Mouse (Mus musculus): Measurements from ENCODE around the gene D17H6S53E.

The D17H6S53E gene

GRCm38 (mm10) chr17:35132174-35132560 lies 6.0 kb downstream of the D17H6S53E start:
- H3K36me3 ChIP-seq (ENCODE audit: insufficient read depth, low read length), result peaks cover 13% of the 10 kb centered on the region; the same call in 1 of the 2 replicates
- H3K4me1 ChIP-seq (replicated peaks; ENCODE audit: low read depth, low read length), result peaks cover 49% of the 10 kb centered on the region
- no peaks in the 10 kb centered on the region for H3K9me3 ChIP-seq (ENCODE audit: low read length)
- TF ChIP-seq POU5F1 (IDR thresholded peaks at IDR 0.05; ENCODE audit: borderline replicate concordance, low read length), result no peak
- no peak for TF ChIP-seq NANOG (IDR thresholded peaks at IDR 0.05; ENCODE audit: borderline replicate concordance, low read length)
- no peak for TF ChIP-seq CTCF (conservative IDR thresholded peaks at IDR 0.05; ENCODE audit: low read length)
- no peak overlapping the region for H3K4me3 ChIP-seq (replicated peaks; ENCODE audit: low read length)
- H3K27me3 ChIP-seq (ENCODE audit: insufficient read depth, low read length), result peaks cover 4% of the 10 kb centered on the region

GRCm38 (mm10) chr17:35133517-35133916 lies 7.3 kb downstream of the D17H6S53E start:
- H3K9me3 ChIP-seq (ENCODE audit: low read length), result no peaks in the 10 kb centered on the region
- TF ChIP-seq CTCF (conservative IDR thresholded peaks at IDR 0.05; ENCODE audit: low read length), result no peak
- no peak for TF ChIP-seq POU5F1 (IDR thresholded peaks at IDR 0.05; ENCODE audit: borderline replicate concordance, low read length)
- no peak for TF ChIP-seq NANOG (IDR thresholded peaks at IDR 0.05; ENCODE audit: borderline replicate concordance, low read length)
- H3K4me3 ChIP-seq (replicated peaks; ENCODE audit: low read length), result no peak overlapping the region
- H3K27me3 ChIP-seq (ENCODE audit: insufficient read depth, low read length), result no peaks in the 10 kb centered on the region
- H3K4me1 ChIP-seq (replicated peaks; ENCODE audit: low read depth, low read length), result peaks cover 55% of the 10 kb centered on the region
- H3K36me3 ChIP-seq (ENCODE audit: insufficient read depth, low read length), result peaks cover 23% of the 10 kb centered on the region

- Histone ChIP-seq H3K9me3 (ENCODE audit: low read length) (no peaks in the 10 kb centered on the region), H3K4me1 (replicated peaks; ENCODE audit: low read depth, low read length) (peaks cover 67% of the 10 kb centered on the region), H3K36me3 (ENCODE audit: insufficient read depth, low read length) (peaks cover 38% of the 10 kb centered on the region), H3K27me3 (ENCODE audit: insufficient read depth, low read length) (no peaks in the 10 kb centered on the region), H3K4me3 (replicated peaks; ENCODE audit: low read length) (peak within 1 kb of the TSS; percentile 94)
- TF ChIP-seq POU5F1 (IDR thresholded peaks at IDR 0.05; ENCODE audit: borderline replicate concordance, low read length) (no peak), NANOG (IDR thresholded peaks at IDR 0.05; ENCODE audit: borderline replicate concordance, low read length) (no peak), CTCF (conservative IDR thresholded peaks at IDR 0.05; ENCODE audit: low read length) (no peak)
These were observed 8.8 kb downstream of the D17H6S53E start, which contains the start of gene Bag6 for GRCm38 (mm10) chr17:35134801-35135590. Gene Bag6, plus strand, starts transcription at chr17:35135178.

DNA sequence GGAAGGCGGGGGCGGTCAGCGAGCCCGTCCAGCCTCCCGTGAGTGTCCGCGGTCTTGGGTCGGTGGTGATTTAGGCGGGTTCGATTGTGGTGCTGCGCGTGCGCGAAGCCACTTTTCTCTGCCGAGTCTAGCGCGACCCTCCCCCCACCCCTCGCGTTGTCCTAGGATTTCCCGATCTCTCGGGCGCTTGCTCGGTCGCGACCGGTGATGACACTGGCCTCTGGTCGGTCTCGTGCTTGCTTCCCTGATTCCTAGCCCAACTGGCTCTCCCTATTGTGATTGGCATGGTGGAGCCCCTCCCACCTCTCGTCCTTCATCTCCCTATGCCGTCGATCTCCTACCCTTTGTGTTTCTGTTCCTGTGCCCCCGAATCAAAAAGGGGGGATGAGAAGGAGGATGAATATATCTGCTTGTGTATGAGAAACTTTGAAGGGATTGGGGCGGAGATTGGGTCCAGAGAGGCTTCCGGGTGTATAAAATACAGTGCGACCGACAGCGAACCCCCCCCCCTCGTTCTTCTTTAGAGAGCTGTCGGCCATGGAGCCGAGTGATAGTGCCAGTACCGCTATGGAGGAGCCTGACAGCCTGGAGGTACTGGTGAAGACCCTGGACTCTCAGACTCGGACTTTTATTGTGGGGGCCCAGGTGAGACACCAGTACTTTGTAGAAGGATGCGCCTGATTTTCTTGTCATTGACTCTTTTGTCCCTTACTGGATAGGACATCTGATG lies 9.6 kb downstream of the D17H6S53E start:
- peak overlapping the region; percentile 94 for H3K4me3 ChIP-seq (replicated peaks; ENCODE audit: low read length)
- no peaks in the 10 kb centered on the region for H3K9me3 ChIP-seq (ENCODE audit: low read length)
- no peak for TF ChIP-seq POU5F1 (IDR thresholded peaks at IDR 0.05; ENCODE audit: borderline replicate concordance, low read length)

DNA sequence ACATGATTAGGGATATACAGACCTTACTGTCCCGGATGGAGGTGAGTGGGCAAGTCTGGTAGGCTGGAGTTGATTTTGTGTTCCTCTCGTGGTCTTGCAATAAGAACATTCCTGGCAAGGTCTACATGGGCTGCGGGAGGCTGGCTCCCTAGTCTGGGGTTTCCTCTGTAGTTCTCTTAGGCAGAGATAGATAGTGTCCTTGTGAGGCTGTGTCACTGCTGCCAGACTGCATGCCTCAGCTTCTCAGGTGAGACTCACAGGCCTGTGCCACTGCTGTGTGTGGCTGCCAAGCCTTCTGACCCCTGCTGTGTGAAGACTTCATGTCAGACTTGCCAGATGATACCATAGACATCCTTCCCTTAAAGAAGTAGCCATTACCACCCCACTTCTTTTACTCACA lies 13.1 kb downstream of the D17H6S53E start:
- no peak for TF ChIP-seq CTCF (conservative IDR thresholded peaks at IDR 0.05; ENCODE audit: low read length)
- no peak for TF ChIP-seq POU5F1 (IDR thresholded peaks at IDR 0.05; ENCODE audit: borderline replicate concordance, low read length)
- no peak for TF ChIP-seq NANOG (IDR thresholded peaks at IDR 0.05; ENCODE audit: borderline replicate concordance, low read length)
- H3K36me3 ChIP-seq (ENCODE audit: insufficient read depth, low read length), result peaks cover 80% of the 10 kb centered on the region
- no peaks in the 10 kb centered on the region for H3K9me3 ChIP-seq (ENCODE audit: low read length)
- no peaks in the 10 kb centered on the region for H3K27me3 ChIP-seq (ENCODE audit: insufficient read depth, low read length)
- H3K4me1 ChIP-seq (replicated peaks; ENCODE audit: low read depth, low read length), result peaks cover 67% of the 10 kb centered on the region
- no peak overlapping the region for H3K4me3 ChIP-seq (replicated peaks; ENCODE audit: low read length)

More for the DNA sequence above, 9.6 kb downstream of the D17H6S53E start:
- Histone ChIP-seq H3K4me1 (replicated peaks; ENCODE audit: low read depth, low read length) (peaks cover 67% of the 10 kb centered on the region), H3K36me3 (ENCODE audit: insufficient read depth, low read length) (peaks cover 45% of the 10 kb centered on the region), H3K27me3 (ENCODE audit: insufficient read depth, low read length) (no peaks in the 10 kb centered on the region)

DNA sequence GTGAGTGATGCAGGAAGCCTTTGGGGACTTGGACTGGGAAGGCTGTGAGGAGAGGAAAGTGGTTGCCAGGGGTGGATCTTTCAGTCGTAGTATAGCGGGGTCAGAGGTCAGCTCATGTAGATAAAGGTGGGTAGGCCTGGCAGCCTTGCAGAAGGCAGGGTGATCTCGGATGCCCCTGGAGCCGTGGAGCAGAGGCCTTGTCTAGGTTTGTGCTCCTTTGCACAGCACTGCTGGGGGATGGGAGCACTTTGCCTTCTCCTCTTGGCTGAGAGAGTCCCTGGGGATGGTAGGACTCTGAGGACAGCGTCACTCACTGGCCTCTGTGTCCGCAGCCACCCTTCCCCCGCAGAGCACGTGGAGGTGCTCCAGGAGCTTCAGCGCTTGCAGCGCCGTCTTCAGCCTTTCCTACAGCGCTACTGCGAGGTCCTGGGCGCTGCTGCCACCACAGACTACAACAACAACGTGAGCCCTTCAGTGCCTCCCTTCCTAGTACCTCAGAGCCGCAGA lies 14.4 kb downstream of the D17H6S53E start:
- no peaks in the 10 kb centered on the region for H3K9me3 ChIP-seq (ENCODE audit: low read length)
- no peaks in the 10 kb centered on the region for H3K27me3 ChIP-seq (ENCODE audit: insufficient read depth, low read length)
- H3K36me3 ChIP-seq (ENCODE audit: insufficient read depth, low read length), result peaks cover 93% of the 10 kb centered on the region
- no peak overlapping the region for H3K4me3 ChIP-seq (replicated peaks; ENCODE audit: low read length)
- no peak for TF ChIP-seq CTCF (conservative IDR thresholded peaks at IDR 0.05; ENCODE audit: low read length)
- TF ChIP-seq POU5F1 (IDR thresholded peaks at IDR 0.05; ENCODE audit: borderline replicate concordance, low read length), result no peak
- no peak for TF ChIP-seq NANOG (IDR thresholded peaks at IDR 0.05; ENCODE audit: borderline replicate concordance, low read length)
- peaks cover 70% of the 10 kb centered on the region for H3K4me1 ChIP-seq (replicated peaks; ENCODE audit: low read depth, low read length)

DNA sequence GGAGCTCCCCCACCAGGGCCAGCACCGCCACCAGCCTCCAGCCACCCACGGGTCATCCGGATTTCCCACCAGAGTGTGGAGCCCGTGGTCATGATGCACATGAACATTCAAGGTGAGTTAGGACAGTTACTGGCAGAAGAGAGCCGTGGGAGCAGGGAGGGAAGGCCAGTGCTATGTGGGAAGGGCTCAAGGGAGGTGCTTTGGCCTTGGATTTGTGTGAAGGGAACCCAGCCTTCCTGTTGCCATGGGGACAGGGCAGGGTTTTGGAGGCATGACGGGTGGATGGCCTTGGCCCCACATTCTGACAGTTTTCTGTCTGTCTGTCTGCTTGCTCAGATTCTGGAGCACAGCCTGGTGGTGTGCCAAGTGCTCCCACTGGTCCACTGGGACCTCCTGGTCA lies 15.8 kb downstream of the D17H6S53E start:
- no peak for TF ChIP-seq NANOG (IDR thresholded peaks at IDR 0.05; ENCODE audit: borderline replicate concordance, low read length)
- no peak for TF ChIP-seq POU5F1 (IDR thresholded peaks at IDR 0.05; ENCODE audit: borderline replicate concordance, low read length)
- TF ChIP-seq CTCF (conservative IDR thresholded peaks at IDR 0.05; ENCODE audit: low read length), result no peak
- peaks cover 99% of the 10 kb centered on the region for H3K36me3 ChIP-seq (ENCODE audit: insufficient read depth, low read length)
- no peaks in the 10 kb centered on the region for H3K9me3 ChIP-seq (ENCODE audit: low read length)
- no peak overlapping the region for H3K4me3 ChIP-seq (replicated peaks; ENCODE audit: low read length)
- peaks cover 70% of the 10 kb centered on the region for H3K4me1 ChIP-seq (replicated peaks; ENCODE audit: low read depth, low read length)
- H3K27me3 ChIP-seq (ENCODE audit: insufficient read depth, low read length), result no peaks in the 10 kb centered on the region

- peaks cover 98% of the 10 kb centered on the region for H3K36me3 ChIP-seq (ENCODE audit: insufficient read depth, low read length)
- H3K4me3 ChIP-seq (replicated peaks; ENCODE audit: low read length), result no peak overlapping the region
- H3K4me1 ChIP-seq (replicated peaks; ENCODE audit: low read depth, low read length), result peaks cover 61% of the 10 kb centered on the region
- no peaks in the 10 kb centered on the region for H3K27me3 ChIP-seq (ENCODE audit: insufficient read depth, low read length)
- TF ChIP-seq CTCF (conservative IDR thresholded peaks at IDR 0.05; ENCODE audit: low read length), result no peak
- no peak for TF ChIP-seq NANOG (IDR thresholded peaks at IDR 0.05; ENCODE audit: borderline replicate concordance, low read length)
- no peak for TF ChIP-seq POU5F1 (IDR thresholded peaks at IDR 0.05; ENCODE audit: borderline replicate concordance, low read length)
- H3K9me3 ChIP-seq (ENCODE audit: low read length), result no peaks in the 10 kb centered on the region
These were observed 20.0 kb downstream of the D17H6S53E start for GRCm38 (mm10) chr17:35146139-35146538.
